Mouse (Mus musculus): ENCODE measurements around the gene Slc35b2. TPM values are rescaled to one million over a fixed set of nuclear protein-coding genes. Genes with fewer than 3 reads are reported as not detected.

The Slc35b2 gene
- polyA plus RNA-seq, 1 experiment from 2014 or later: 72.2 TPM

DNA sequence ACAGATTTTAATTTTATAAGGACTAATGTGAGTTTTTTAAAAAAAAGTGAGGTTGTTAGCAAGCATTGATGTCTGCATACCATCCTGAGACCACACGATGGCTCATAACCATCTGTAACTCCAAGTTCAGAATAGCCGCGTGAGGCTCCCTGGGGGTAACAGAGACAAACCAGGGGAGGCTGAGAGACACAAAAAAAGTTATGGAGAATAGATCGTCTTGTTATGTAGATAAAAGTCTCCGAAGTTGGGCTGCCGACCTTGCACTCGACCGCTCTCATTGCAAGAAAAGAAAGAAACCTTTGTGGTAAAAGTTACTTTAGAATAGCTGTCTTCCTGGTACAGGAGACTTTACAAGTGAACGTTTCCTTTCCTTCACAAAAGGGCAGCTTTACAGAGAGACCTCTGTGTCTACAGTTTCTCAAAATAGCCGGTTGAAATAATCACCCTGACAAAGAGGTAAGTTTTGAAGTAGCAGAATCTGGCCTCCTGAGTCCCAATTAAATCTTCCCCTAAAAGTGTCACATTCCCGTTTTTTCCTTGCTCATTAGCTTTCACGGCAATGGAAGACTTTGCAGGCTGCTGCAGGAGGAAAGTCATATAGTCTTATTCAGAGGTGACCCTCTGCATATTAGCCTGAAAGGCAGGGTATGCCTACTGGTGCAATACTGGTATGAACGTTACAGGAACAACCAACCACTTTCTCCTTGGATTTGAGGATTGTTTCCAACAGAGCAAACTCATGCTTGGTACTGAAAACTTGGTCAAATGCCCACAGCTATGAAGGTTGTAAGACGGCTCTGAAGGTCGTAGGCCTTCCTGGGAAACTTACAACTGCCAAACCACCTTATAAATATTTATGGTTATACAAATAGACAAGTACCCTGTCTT is 43.6 kb downstream of the Slc35b2 start:
- WGBS: 77% methylated on average over 15 of the region's 15 CpGs
- no peaks in the 10 kb centered on the region for H3K4me1 ChIP-seq (ENCODE audit: control insufficient read depth, insufficient read depth, low read length)

DNA sequence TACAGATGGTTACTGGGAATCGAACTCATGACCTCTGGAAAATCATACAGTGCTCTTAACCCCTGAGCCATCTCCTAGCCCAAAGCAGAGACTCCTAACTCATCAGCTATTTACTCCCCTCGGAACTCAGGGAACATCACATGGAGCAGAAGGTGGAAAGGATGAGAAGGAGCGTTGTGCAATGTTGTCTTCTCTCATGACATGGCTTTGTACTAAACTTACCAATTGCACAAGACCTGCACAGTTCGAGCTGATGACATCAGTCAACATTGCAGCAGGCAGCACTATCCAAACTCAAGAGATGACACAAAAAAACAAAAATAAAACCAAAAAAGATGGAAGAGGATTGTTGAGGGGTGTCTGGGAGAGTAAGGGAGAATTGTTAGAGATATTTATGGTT is 44.7 kb downstream of the Slc35b2 start:
- no peaks in the 10 kb centered on the region for H3K4me1 ChIP-seq (ENCODE audit: control insufficient read depth, insufficient read depth, low read length)
- WGBS: 93% methylated on average over 4 of the region's 4 CpGs
- no peaks in the 10 kb centered on the region for H3K36me3 ChIP-seq (ENCODE audit: control insufficient read depth, insufficient read depth, low read length)
- no peak overlapping the region for H3K27ac ChIP-seq (ENCODE audit: low read depth, low read length)
- no peaks in the 10 kb centered on the region for H3K27me3 ChIP-seq (ENCODE audit: control insufficient read depth, insufficient read depth, low read length)
- H3K9ac ChIP-seq (replicated peaks; ENCODE audit: low read depth, low read length): no peak overlapping the region
- no peaks in the 10 kb centered on the region for H3K9me3 ChIP-seq (ENCODE audit: control insufficient read depth, low read length)
- H3K4me3 ChIP-seq (ENCODE audit: low read depth, low read length): no peak overlapping the region
- H3K4me2 ChIP-seq (ENCODE audit: low read depth, low read length): no peak overlapping the region
- ATAC-seq (ENCODE audit: low read depth): no peak

More for the DNA sequence above, 43.6 kb downstream of the Slc35b2 start:
- H3K27me3 ChIP-seq (ENCODE audit: control insufficient read depth, insufficient read depth, low read length): no peaks in the 10 kb centered on the region
- H3K9me3 ChIP-seq (ENCODE audit: control insufficient read depth, low read length): no peaks in the 10 kb centered on the region
- no peaks in the 10 kb centered on the region for H3K36me3 ChIP-seq (ENCODE audit: control insufficient read depth, insufficient read depth, low read length)
- no peak overlapping the region for H3K27ac ChIP-seq (ENCODE audit: low read depth, low read length)
- no peak overlapping the region for H3K9ac ChIP-seq (replicated peaks; ENCODE audit: low read depth, low read length)
- H3K4me2 ChIP-seq (ENCODE audit: low read depth, low read length): no peak overlapping the region
- ATAC-seq (ENCODE audit: low read depth): no peak
- no peak overlapping the region for H3K4me3 ChIP-seq (ENCODE audit: low read depth, low read length)

DNA sequence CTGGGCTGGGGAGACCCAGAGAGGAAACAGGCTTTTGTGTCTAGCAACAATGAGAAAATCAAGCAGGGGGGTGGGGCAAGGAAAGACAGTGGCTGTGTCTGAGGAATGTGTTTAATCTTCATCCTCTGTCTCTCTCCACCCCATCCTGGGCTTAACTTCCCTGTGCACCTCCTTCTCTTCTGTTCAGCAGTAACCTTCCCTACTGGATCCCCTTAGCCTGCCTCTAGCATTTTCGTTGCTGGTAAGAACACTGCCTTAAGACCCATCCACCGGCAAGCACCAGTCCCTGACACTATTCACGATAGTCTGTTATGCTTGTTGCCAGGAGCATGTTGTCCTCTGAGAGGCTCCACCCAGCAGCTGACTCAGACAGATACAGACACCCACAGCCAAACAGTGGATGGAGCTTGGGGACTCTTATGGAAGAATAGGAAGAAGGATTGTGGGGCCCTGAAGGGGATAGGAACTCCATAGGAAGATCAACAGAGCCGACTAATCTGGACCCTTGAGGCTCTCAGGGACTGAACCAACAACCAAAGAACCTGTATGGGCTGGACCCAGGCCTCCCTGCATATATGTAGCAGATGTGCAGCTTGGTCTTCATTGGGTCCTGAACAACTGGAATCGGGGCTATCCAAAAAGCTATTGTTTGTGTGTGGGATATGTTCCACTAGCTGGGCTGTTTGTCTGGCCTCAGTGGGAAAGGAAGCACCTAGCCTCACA is 46.6 kb downstream of the Slc35b2 start:
- ATAC-seq (ENCODE audit: low read depth): no peak
- 49% methylated on average over 5 of the region's 5 CpGs for WGBS
- H3K27ac ChIP-seq (ENCODE audit: low read depth, low read length): no peak overlapping the region
- no peaks in the 10 kb centered on the region for H3K9me3 ChIP-seq (ENCODE audit: control insufficient read depth, low read length)
- no peak overlapping the region for H3K4me3 ChIP-seq (ENCODE audit: low read depth, low read length)
- no peak overlapping the region for H3K4me2 ChIP-seq (ENCODE audit: low read depth, low read length)
- no peak overlapping the region for H3K9ac ChIP-seq (replicated peaks; ENCODE audit: low read depth, low read length)
- no peaks in the 10 kb centered on the region for H3K27me3 ChIP-seq (ENCODE audit: control insufficient read depth, insufficient read depth, low read length)
- no peaks in the 10 kb centered on the region for H3K4me1 ChIP-seq (ENCODE audit: control insufficient read depth, insufficient read depth, low read length)
- H3K36me3 ChIP-seq (ENCODE audit: control insufficient read depth, insufficient read depth, low read length): no peaks in the 10 kb centered on the region

DNA sequence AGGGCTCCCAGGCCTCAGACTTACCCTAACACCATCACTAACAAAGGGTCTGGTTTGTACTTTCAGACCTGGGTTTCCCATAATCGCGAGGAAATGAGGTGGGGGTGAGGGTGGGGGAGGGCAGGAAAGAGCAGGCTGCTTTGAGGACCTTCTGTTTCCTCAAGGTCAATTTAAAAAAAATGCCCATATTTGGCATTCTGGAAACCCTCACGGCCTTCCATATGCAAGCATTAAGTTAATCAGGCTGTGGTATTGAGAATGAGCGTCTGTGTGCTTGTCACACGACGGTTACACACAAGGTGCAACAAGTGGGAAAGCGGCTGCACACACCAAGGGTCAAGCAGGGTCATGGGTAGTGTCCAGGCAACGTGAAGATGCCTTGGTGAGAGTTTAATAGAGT is 48.3 kb downstream of the Slc35b2 start:
- H3K36me3 ChIP-seq (ENCODE audit: control insufficient read depth, insufficient read depth, low read length): no peaks in the 10 kb centered on the region
- ATAC-seq (ENCODE audit: low read depth): no peak
- H3K9me3 ChIP-seq (ENCODE audit: control insufficient read depth, low read length): no peaks in the 10 kb centered on the region
- no peaks in the 10 kb centered on the region for H3K27me3 ChIP-seq (ENCODE audit: control insufficient read depth, insufficient read depth, low read length)
- H3K9ac ChIP-seq (replicated peaks; ENCODE audit: low read depth, low read length): no peak overlapping the region
- no peak overlapping the region for H3K27ac ChIP-seq (ENCODE audit: low read depth, low read length)
- no peaks in the 10 kb centered on the region for H3K4me1 ChIP-seq (ENCODE audit: control insufficient read depth, insufficient read depth, low read length)
- H3K4me3 ChIP-seq (ENCODE audit: low read depth, low read length): no peak overlapping the region
- WGBS: 88% methylated on average over 8 of the region's 8 CpGs
- no peak overlapping the region for H3K4me2 ChIP-seq (ENCODE audit: low read depth, low read length)

DNA sequence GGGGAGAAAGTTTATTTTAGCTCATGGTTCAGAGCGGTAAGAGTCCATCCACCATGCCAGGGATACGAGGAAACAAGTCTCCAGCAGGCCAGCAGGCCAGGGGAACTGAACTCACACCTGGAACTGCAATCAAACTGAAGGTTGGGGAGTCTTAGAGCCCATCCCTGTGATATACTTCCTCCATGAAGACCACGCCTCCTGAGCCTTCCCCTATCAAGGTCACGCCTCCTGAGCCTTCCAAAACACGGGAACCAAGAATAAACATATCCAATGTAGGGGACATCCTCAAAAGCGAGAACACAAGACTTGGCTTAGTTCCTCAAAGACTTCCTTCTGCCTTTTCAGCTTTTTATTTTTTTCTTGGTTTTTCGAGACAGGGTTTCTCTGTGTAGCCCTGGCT is 49.2 kb downstream of the Slc35b2 start:
- ATAC-seq (ENCODE audit: low read depth): no peak
- Histone ChIP-seq H3K9ac (replicated peaks; ENCODE audit: low read depth, low read length) (no peak overlapping the region), H3K9me3 (ENCODE audit: control insufficient read depth, low read length) (no peaks in the 10 kb centered on the region), H3K36me3 (ENCODE audit: control insufficient read depth, insufficient read depth, low read length) (no peaks in the 10 kb centered on the region), H3K27me3 (ENCODE audit: control insufficient read depth, insufficient read depth, low read length) (no peaks in the 10 kb centered on the region), H3K4me1 (ENCODE audit: control insufficient read depth, insufficient read depth, low read length) (no peaks in the 10 kb centered on the region), H3K4me3 (ENCODE audit: low read depth, low read length) (no peak overlapping the region), H3K4me2 (ENCODE audit: low read depth, low read length) (no peak overlapping the region), H3K27ac (ENCODE audit: low read depth, low read length) (no peak overlapping the region)
- 87% methylated on average over 7 of the region's 7 CpGs for WGBS

DNA sequence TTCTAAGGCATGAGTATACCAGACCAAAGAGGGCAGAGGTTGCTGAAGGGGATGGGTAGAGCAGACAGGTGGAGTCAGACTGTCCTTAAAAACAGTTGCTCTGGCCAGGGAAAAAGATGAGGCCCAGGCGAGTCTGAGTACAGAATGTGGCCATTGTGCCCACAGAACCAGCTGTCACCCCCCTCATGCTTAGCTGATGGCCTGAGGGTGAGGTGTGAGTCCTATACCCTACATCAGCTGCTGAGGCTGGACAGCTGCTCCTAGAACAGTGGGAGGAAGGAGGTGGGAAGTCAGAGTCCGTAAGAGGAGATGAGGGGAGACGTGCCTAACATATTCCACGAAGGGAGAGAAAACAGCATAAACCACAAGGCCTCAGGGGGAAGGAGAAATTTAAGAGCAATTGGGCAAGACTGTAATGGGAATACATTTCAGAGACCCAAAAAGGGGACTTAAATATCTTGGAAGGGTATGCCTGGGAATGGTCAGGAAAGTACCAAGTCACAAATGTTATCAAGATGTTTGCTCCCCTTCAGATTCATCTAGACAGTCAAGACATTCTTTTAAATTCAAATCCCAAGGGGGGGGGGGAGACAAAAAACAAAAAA is 52.5 kb downstream of the Slc35b2 start:
- Histone ChIP-seq H3K27me3 (ENCODE audit: control insufficient read depth, insufficient read depth, low read length) (no peaks in the 10 kb centered on the region), H3K9me3 (ENCODE audit: control insufficient read depth, low read length) (no peaks in the 10 kb centered on the region), H3K4me3 (ENCODE audit: low read depth, low read length) (no peak overlapping the region), H3K36me3 (ENCODE audit: control insufficient read depth, insufficient read depth, low read length) (no peaks in the 10 kb centered on the region), H3K4me1 (ENCODE audit: control insufficient read depth, insufficient read depth, low read length) (no peaks in the 10 kb centered on the region), H3K4me2 (ENCODE audit: low read depth, low read length) (no peak overlapping the region), H3K27ac (ENCODE audit: low read depth, low read length) (no peak overlapping the region), H3K9ac (replicated peaks; ENCODE audit: low read depth, low read length) (no peak overlapping the region)
- ATAC-seq (ENCODE audit: low read depth): no peak
- 48% methylated on average over 4 of the region's 4 CpGs for WGBS

DNA sequence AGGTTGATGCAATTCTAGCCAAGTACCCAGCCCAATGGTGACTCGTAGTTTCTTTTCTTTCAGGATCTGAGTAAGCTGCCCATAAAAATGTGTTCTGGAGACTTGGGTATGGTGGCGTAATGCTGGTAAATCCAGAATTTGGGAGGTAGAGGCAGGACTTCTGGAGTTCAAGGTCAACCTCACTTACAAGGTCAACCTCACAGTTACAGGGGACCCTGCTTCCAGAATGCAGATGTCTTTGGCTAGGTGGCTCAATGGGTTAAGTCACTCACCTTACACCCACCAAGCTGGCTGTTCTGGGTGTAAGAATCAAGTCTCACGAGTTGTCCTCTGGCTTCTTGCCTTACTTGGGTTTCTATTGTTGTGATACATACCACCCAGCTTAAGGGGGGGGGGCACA is 53.0 kb downstream of the Slc35b2 start:
- Histone ChIP-seq H3K4me1 (ENCODE audit: control insufficient read depth, insufficient read depth, low read length) (no peaks in the 10 kb centered on the region), H3K9me3 (ENCODE audit: control insufficient read depth, low read length) (no peaks in the 10 kb centered on the region), H3K4me3 (ENCODE audit: low read depth, low read length) (no peak overlapping the region), H3K27me3 (ENCODE audit: control insufficient read depth, insufficient read depth, low read length) (no peaks in the 10 kb centered on the region), H3K27ac (ENCODE audit: low read depth, low read length) (no peak overlapping the region), H3K4me2 (ENCODE audit: low read depth, low read length) (no peak overlapping the region), H3K36me3 (ENCODE audit: control insufficient read depth, insufficient read depth, low read length) (no peaks in the 10 kb centered on the region), H3K9ac (replicated peaks; ENCODE audit: low read depth, low read length) (no peak overlapping the region)
- 86% methylated on average over 3 of the region's 3 CpGs for WGBS
- no peak for ATAC-seq (ENCODE audit: low read depth)
